Mouse (Mus musculus): ENCODE results near the gene Mcu.

DNA sequence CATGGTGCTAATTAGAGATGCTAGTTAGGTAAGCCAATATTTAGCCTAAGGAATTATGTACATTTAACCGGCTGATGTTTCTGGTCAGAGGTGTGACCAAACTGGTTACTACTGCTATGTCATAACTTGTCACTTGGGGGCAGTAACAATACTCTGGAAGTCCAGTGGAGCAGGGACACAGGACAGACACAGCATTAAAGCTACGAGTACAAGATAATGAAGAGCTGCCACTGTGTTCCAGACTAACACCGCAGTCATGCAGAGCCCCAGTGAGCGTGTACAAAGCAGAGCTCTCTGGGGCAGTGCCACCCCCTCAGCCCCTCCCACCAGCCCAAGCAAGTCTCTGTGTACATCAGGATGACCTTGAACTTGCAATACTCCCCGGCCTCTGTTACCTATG lies 164.7 kb downstream of the Mcu start:
- no peak for TF ChIP-seq CTCF (IDR thresholded peaks at IDR 0.05; ENCODE audit: borderline replicate concordance, insufficient read depth, low read length)
- no peak for TF ChIP-seq POLR2A (IDR thresholded peaks at IDR 0.05; ENCODE audit: low read depth, low read length)
